Mouse (Mus musculus) liver, postnatal 0 days (tissue): Measurements from ENCODE around the gene Camkk1. TPM values are rescaled to one million over a fixed set of nuclear protein-coding genes. Genes with fewer than 3 reads are reported as not detected.
A peak's percentile ranks its signal among the peaks of the same experiment; 100 is the strongest.

Experiments used
- ATAC-seq: fragments of 200-750 bp; cut with Nextera tagmentation; 2 replicates; pipeline ENCODE4 v1.8.0; 2017; ENCODE audit warnings: mild to moderate bottlenecking, moderate library complexity
- DNase-seq: peaks from one replicate; pipeline ENCODE4 v3.0.0-alpha.2; 2016
- H3K27ac ChIP-seq: fragments of 300-500 bp; sonication (generic); 2 replicates; pipeline ENCODE4 v1.5.1; 2014; ENCODE audit warnings: antibody characterized with exemption, moderate library complexity, mild to moderate bottlenecking, low read depth
- H3K27me3 ChIP-seq: fragments of 300-500 bp; sonication (generic); 2 replicates; pipeline ENCODE4 v1.6.1; 2014; ENCODE audit warnings: low read length, control low read depth, mixed read lengths; ENCODE audit not compliant: insufficient read depth
- H3K36me3 ChIP-seq: fragments of 300-500 bp; sonication (generic); replicated peaks from 2 replicates; pipeline ENCODE4 v1.6.1; 2014; ENCODE audit warnings: mild to moderate bottlenecking, control low read depth, low read length, moderate library complexity, mixed read lengths; ENCODE audit not compliant: insufficient read depth
- H3K4me1 ChIP-seq: fragments of 300-500 bp; sonication (generic); 2 replicates; pipeline ENCODE4 v1.6.1; 2014; ENCODE audit warnings: antibody characterized with exemption, mild to moderate bottlenecking, control low read depth; ENCODE audit not compliant: insufficient read depth
- H3K4me2 ChIP-seq: fragments of 300-500 bp; sonication (generic); 2 replicates; pipeline ENCODE4 v1.6.1; 2014; ENCODE audit warnings: low read depth, mild to moderate bottlenecking, low read length, moderate library complexity, mixed read lengths
- H3K4me3 ChIP-seq: fragments of 300-500 bp; sonication (generic); 2 replicates; pipeline ENCODE4 v1.5.1; 2014; ENCODE audit warnings: low read depth, low read length
- H3K9ac ChIP-seq: fragments of 300-500 bp; sonication (generic); replicated peaks from 2 replicates; pipeline ENCODE4 v1.6.1; 2014; ENCODE audit warnings: mild to moderate bottlenecking, moderate library complexity
- H3K9me3 ChIP-seq: fragments of 300-500 bp; sonication (generic); 2 replicates; pipeline ENCODE4 v1.6.1; 2016; ENCODE audit warnings: mild to moderate bottlenecking, control low read depth, low read length, mixed read lengths
- CTCF ChIP-seq: sonication (generic); IDR thresholded peaks from 2 replicates; pipeline ENCODE4 v1.5.1; 2016; ENCODE audit warnings: antibody characterized with exemption, low read depth
- EP300 ChIP-seq: IDR thresholded peaks from 2 replicates; pipeline ENCODE4 v1.6.1; 2016; ENCODE audit warnings: antibody characterized with exemption, low read depth, mild to moderate bottlenecking
- WGBS: fragments of 180-500 bp; shearing (Covaris S2); extraction: QIAGEN DNeasy Blood & Tissue Kit; methylation state at CpG from one replicate; pipeline ENCODE4 v1.1.7; 2014; ENCODE audit not compliant: insufficient replicate concordance; 5-methylcytosine and 5-hydroxymethylcytosine counted together
- polyA plus RNA-seq: library from polyadenylated mRNA; unstranded; fragments of >200 nt; fragmentation: Nextera tagmentation; extraction: Ambion mirVana; gene quantifications from 2 replicates; pipeline ENCODE4 v1.2.1, GENCODE M21; 2015

Gene Camkk1
- polyA plus RNA-seq, 1 experiment from 2014 or later: 0.78 TPM

DNA sequence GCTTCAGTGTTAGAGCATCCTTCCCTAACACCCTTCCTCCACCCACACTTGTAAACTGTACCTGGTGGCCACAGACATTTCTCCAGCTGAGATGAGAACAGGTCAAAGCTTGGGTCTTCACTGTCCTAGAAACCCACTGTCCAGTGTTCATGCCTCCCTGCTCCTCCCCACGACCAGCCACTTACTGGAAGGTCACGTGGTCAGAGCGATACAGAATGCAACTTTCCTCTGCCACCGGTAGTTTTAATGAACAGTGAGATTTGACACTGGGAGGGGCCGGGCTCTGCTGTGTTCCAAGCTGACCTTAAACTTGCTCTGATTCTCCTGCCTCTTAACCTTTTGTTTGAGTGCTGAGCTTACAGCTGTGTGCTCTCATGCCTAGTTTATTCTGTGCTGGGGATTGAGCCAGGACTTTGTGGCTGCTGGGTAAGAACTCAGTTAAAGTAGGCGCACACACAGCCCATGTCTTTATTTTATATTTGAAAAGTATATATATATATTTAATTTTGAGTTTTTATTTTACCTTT, 25.5 kb downstream of the Camkk1 start:
- Histone ChIP-seq H3K27ac (no peak overlapping the region), H3K4me2 (no peak overlapping the region), H3K27me3 (no peaks in the 10 kb centered on the region), H3K36me3 (no peaks in the 10 kb centered on the region), H3K9me3 (no peaks in the 10 kb centered on the region), H3K9ac (no peak overlapping the region), H3K4me3 (no peak overlapping the region), H3K4me1 (peaks cover 10% of the 10 kb centered on the region)
- DNase-seq (no peak), ATAC-seq (no peak)
- TF ChIP-seq CTCF (no peak), EP300 (no peak)
- WGBS: 60% methylated on average over 6 of the region's 6 CpGs

DNA sequence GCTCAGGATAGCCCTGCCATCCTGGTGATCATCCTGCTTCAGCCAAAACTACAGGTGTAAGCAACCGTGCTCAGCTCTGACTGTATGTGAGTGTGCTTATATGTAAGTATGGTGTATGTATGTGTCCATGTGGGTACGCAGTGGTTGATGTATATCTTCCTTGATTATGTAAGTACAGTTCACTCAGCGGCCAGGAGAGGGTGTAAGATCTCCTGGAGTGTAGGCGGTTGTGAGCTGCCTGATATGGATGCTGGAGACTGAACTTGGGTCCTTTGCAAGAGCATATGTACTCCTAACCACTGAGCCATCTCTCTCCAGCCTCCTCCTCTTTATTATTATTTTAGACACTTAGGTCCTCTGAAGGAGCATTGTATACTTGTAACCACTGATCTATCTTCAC, 26.0 kb downstream of the Camkk1 start:
- Histone ChIP-seq H3K36me3 (0 out of 2 replicates have a peak, but pooled peaks cover 2% of the 10 kb centered on the region), H3K4me3 (no peak overlapping the region), H3K27ac (no peak overlapping the region), H3K4me1 (peaks cover 10% of the 10 kb centered on the region), H3K9me3 (no peaks in the 10 kb centered on the region), H3K27me3 (no peaks in the 10 kb centered on the region), H3K4me2 (no peak overlapping the region), H3K9ac (no peak overlapping the region)
- ATAC-seq: no peak
- DNase-seq: no peak
- 62% methylated on average over 4 of the region's 4 CpGs for WGBS
- TF ChIP-seq EP300 (no peak), CTCF (peak; percentile 41)

DNA sequence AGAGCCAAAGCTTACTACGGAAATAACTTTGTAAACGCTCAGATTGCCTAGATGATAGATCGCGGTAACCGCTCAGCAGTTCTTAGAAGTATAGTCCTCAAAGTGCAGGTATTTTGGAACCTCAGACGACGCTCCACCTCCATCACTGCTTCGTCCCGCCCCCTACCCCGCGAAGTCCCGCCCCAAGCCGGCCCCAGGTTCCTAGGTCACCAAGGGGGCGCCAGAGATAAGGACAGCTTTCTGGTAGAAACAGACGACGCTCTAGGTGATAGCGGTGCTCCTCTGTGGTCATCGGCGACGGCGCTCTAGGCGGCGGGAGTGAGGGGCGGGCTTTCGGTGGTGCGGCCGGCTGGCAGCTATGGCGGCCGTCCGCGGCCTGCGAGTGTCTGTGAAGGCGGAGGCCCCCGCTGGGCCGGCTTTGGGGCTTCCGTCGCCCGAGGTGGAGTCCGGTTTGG, 28.8 kb downstream of the Camkk1 start, which contains the start of gene Ncbp3:
TSS of gene Ncbp3 (plus strand) at position 242 of the 455 bp plus-strand sequence.
- peak within 1 kb of the TSS; percentile 99 for H3K9ac ChIP-seq
- H3K4me3 ChIP-seq: peak within 1 kb of the TSS; percentile 100
- DNase-seq (peak; percentile 97), ATAC-seq (peak; percentile 97)
- H3K27me3 ChIP-seq: no peaks in the 10 kb centered on the region
- no peaks in the 10 kb centered on the region for H3K9me3 ChIP-seq
- H3K27ac ChIP-seq: peak within 1 kb of the TSS; percentile 97
- H3K36me3 ChIP-seq: peaks cover 15% of the 10 kb centered on the region; the same call in 1 of the 2 replicates
- H3K4me1 ChIP-seq: peaks cover 10% of the 10 kb centered on the region
- under 1% methylated on average over 39 of the region's 39 CpGs for WGBS
- TF ChIP-seq CTCF: peak; percentile 93
- 0 out of 2 replicates have a peak, but pooled peaks have one; percentile 58 for TF ChIP-seq EP300
- H3K4me2 ChIP-seq: peak within 1 kb of the TSS; percentile 93

DNA sequence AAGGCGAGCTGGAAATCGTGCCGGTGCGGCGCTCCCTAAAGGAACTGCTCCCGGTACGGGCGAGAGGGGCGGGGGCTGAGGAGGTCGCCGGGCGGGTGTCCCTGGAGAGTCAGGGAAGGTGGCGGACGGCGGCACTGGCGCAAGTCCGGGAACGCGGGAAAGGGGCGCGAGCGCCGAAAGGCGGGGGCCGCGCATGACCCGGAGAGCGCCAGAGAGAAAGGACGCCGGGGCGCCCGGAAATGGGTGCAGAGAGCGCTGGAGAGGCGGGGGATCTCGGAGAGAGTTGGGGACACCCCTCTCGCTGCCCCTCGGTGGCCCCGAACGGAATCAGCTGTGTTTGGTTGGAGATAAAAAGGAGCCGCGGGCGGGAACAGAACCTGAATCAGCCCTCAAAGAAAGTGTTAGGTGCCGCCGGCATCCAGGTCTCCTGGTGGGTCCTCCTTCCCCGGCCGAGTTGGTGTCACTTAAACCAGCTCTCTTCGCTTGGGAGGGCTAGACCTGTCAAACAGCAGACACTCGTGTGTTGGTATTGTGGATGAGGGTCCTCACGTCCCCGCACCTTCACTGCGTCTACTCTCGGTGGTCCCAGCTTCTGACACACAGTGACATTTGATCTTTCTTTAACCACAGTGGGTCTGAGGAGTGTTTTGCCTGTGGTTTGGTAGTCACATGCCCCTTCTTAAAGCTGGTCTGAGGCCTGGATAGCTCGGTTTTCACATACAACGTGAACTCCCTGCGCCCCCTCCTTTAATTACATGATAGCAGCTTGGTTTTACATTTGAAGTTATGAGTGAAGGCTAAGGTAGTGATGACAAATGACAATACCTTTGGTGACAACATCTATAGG, 29.4 kb downstream of the Camkk1 start:
- no peaks in the 10 kb centered on the region for H3K9me3 ChIP-seq
- H3K4me2 ChIP-seq: peak overlapping the region; percentile 93
- ATAC-seq (peak; percentile 70), DNase-seq (no peak)
- H3K36me3 ChIP-seq: peaks cover 19% of the 10 kb centered on the region
- H3K4me3 ChIP-seq: peak overlapping the region; percentile 100
- 1% methylated on average over 51 of the region's 55 CpGs for WGBS
- peak overlapping the region; percentile 97 for H3K27ac ChIP-seq
- H3K27me3 ChIP-seq: no peaks in the 10 kb centered on the region
- TF ChIP-seq EP300 (no peak), CTCF (no peak)
- H3K9ac ChIP-seq: peak overlapping the region; percentile 99
- H3K4me1 ChIP-seq: peaks cover 10% of the 10 kb centered on the region

DNA sequence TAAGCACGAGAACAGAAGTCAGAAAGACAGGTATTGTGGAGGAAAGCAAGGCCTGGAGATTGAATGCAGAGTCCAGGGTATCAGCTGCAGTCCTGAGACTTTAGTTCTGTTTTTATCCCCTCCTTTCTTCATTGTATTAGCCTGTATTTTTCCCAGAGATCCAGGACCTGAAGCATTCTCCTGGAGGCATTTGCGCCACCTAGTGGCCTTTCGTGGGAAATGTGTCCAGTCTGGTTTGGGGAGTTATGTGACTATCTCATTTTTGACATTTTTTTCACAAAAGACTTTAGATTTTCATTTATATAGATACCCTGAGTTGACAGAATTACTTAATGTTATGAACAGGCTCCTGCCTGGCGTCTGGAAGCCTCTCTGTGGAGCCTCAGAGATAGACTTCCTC, 30.5 kb downstream of the Camkk1 start:
- no peak for ATAC-seq
- DNase-seq: peak; percentile 84
- TF ChIP-seq EP300 (no peak), CTCF (peak; percentile 93)
- Histone ChIP-seq H3K4me3 (peak overlapping the region; percentile 100), H3K9me3 (no peaks in the 10 kb centered on the region), H3K27me3 (no peaks in the 10 kb centered on the region), H3K4me2 (peak overlapping the region; percentile 93), H3K9ac (no peak overlapping the region; the same call in 1 of the 2 replicates), H3K4me1 (peaks cover 10% of the 10 kb centered on the region), H3K36me3 (peaks cover 29% of the 10 kb centered on the region), H3K27ac (0 out of 2 replicates have a peak overlapping the region, but pooled peaks have one; percentile 97)
- 8% methylated on average over 4 of the region's 4 CpGs for WGBS

DNA sequence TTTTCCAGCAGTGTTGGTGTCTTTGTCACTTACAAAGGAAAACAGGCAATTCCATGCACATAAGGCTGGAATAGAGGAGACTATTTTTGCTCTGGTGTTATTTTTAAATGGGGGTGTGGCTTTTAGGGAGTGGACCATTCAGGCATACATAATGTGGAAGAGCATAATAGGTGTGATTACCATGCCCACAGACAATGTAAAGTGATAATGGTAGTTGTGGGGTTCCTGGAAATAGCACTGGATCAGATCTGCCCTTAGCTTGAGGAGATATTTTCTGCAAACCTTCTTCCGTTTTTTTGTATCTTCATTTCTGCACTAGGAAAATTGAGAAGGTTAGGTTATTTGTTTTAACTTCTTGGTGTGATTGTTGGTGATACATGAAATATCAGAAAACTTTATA, 34.0 kb downstream of the Camkk1 start:
- Histone ChIP-seq H3K4me3 (no peak overlapping the region), H3K27me3 (no peaks in the 10 kb centered on the region), H3K36me3 (peaks cover 49% of the 10 kb centered on the region), H3K9ac (no peak overlapping the region), H3K4me1 (peaks cover 6% of the 10 kb centered on the region), H3K27ac (no peak overlapping the region), H3K4me2 (no peak overlapping the region), H3K9me3 (no peaks in the 10 kb centered on the region)
- 71% methylated on average over 1 of the region's 1 CpGs for WGBS
- no peak for TF ChIP-seq EP300
- TF ChIP-seq CTCF: no peak
- ATAC-seq: no peak
- no peak for DNase-seq
